Mouse (Mus musculus) left cerebral cortex, adult 11 months (tissue): ENCODE measurements around the gene Gpx4.

Experiments
- DNase-seq: peaks from one replicate; pipeline ENCODE4 v3.0.0; 2022; ENCODE audit warnings: low spot score

Gene Gpx4

GRCm38 (mm10) chr10:80104181-80104580 is 57.2 kb downstream of the Gpx4 start:
- DNase-seq: no peak

- no peak for DNase-seq
Measured at GRCm38 (mm10) chr10:80105460-80105859, 58.5 kb downstream of the Gpx4 start, which contains the start of gene Sbno2. Gene Sbno2 (minus strand): TSS chr10:80105571.

- DNase-seq: no peak
Measured at GRCm38 (mm10) chr10:80105926-80106325, 59.0 kb downstream of the Gpx4 start.
